Mouse (Mus musculus): ENCODE results near the gene Pkp4. TPM values are rescaled to one million over a fixed set of nuclear protein-coding genes. Genes with fewer than 3 reads are reported as not detected.

The Pkp4 gene
- polyA plus RNA-seq, 1 experiment: 19.7 TPM

DNA sequence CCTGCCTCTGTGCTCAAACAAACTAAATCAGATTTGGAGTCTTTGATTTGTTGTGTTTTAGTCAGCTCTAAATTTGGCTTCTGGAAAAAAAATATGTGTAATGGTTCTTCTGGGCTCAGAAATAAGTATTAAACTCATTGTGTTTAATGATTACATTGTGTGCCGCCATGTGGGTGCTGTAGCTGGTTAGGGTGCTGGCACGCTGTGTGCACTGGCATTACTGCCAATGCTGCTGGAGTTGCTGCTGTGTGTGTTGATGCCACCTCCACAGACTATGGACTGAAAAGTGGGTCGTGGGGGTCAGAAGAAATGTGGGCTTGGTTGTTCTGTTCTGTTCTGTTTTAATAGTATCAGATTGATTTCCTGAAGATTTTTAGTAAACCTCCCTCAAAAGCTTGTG, 92.8 kb downstream of the Pkp4 start:
- Histone ChIP-seq H3K4me1 (ENCODE audit: control insufficient read depth, insufficient read depth, insufficient read length, low read length) (peaks cover 5% of the 10 kb centered on the region), H3K27ac (replicated peaks; ENCODE audit: low read depth, low read length) (no peak overlapping the region), H3K4me3 (ENCODE audit: insufficient read depth, low read depth, low read length) (no peak overlapping the region)

DNA sequence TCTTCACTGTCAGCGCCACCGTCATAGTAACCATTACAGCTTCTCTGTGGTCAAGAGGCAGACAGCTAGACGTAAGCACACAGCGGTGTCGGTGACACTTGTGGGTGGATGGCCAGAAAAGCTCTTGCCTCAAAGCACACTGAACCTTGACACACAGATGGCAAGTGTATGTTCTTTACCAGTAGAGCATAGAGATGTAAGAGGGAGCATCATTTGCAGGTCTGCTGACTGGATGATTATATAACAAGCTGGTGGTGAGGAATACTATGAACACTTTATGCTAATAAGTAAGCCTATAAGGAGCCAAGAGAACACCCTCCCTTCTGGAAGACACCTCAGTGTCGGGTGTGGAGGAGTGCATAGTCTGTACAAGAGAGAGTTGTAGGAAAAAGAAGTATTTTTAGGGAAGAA, 98.2 kb downstream of the Pkp4 start:
- Histone ChIP-seq H3K4me1 (ENCODE audit: control insufficient read depth, insufficient read depth, insufficient read length, low read length) (peaks cover 8% of the 10 kb centered on the region), H3K27ac (replicated peaks; ENCODE audit: low read depth, low read length) (no peak overlapping the region), H3K4me3 (ENCODE audit: insufficient read depth, low read depth, low read length) (no peak overlapping the region)

DNA sequence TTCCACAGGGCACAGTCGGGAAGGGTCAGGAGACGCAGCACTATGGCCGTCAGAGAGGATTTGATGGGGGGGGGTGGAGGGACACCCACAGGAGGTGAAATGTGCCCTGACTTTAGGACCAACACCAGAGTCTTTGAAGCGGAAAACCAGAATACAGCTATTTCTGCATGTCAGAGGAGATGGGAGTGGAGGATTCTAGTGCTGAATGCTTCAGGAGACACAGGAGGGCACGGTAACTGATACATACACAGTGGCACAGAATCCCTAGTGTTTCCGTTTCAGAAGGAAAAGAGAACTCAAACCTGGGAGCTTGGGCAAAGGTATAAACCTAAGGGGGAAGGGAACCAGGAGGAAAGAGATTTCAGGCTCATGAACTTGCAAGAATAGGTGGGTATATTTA, 98.7 kb downstream of the Pkp4 start:
- H3K4me3 ChIP-seq (ENCODE audit: insufficient read depth, low read depth, low read length): no peak overlapping the region
- no peak overlapping the region for H3K27ac ChIP-seq (replicated peaks; ENCODE audit: low read depth, low read length)
- H3K4me1 ChIP-seq (ENCODE audit: control insufficient read depth, insufficient read depth, insufficient read length, low read length): peaks cover 6% of the 10 kb centered on the region

GRCm38 (mm10) chr2:59261203-59261602, 100.6 kb downstream of the Pkp4 start:
- Histone ChIP-seq H3K27ac (replicated peaks; ENCODE audit: low read depth, low read length) (peak overlapping the region; percentile 11; the same call in 1 of the 2 replicates), H3K4me3 (ENCODE audit: insufficient read depth, low read depth, low read length) (no peak overlapping the region), H3K4me1 (ENCODE audit: control insufficient read depth, insufficient read depth, insufficient read length, low read length) (peaks cover 3% of the 10 kb centered on the region; the same call in 1 of the 2 replicates)

DNA sequence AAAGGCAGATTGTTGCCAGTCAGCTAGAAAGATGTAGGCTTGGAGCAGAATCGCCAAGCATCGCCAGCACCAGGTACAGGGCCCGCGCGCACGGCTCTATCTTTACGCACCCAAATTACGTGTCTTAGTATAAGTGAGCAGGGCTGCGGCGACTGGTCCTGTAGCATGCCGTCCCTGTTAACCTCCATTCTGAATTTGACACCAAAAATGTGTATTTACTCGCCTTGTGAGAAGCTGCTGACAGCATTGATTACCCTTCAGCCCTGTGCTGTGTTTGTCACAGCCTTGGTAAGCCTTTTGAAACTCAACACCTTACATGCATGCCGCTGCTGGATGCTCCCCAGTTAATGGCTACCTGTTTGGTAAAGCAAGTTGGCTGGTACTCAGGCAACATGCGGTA, 105.8 kb downstream of the Pkp4 start:
- no peak overlapping the region for H3K27ac ChIP-seq (replicated peaks; ENCODE audit: low read depth, low read length)
- H3K4me3 ChIP-seq (ENCODE audit: insufficient read depth, low read depth, low read length): no peak overlapping the region
- H3K4me1 ChIP-seq (ENCODE audit: control insufficient read depth, insufficient read depth, insufficient read length, low read length): peaks cover 10% of the 10 kb centered on the region

- no peak overlapping the region for H3K27ac ChIP-seq (replicated peaks; ENCODE audit: low read depth, low read length)
- no peak overlapping the region for H3K4me3 ChIP-seq (ENCODE audit: insufficient read depth, low read depth, low read length)
- H3K4me1 ChIP-seq (ENCODE audit: control insufficient read depth, insufficient read depth, insufficient read length, low read length): peaks cover 27% of the 10 kb centered on the region
Measured at GRCm38 (mm10) chr2:59271835-59272234, 111.2 kb downstream of the Pkp4 start.

- Histone ChIP-seq H3K4me3 (ENCODE audit: insufficient read depth, low read depth, low read length) (no peak overlapping the region), H3K27ac (replicated peaks; ENCODE audit: low read depth, low read length) (no peak overlapping the region), H3K4me1 (ENCODE audit: control insufficient read depth, insufficient read depth, insufficient read length, low read length) (peaks cover 25% of the 10 kb centered on the region)
Measured at GRCm38 (mm10) chr2:59272713-59273112, 112.1 kb downstream of the Pkp4 start.

DNA sequence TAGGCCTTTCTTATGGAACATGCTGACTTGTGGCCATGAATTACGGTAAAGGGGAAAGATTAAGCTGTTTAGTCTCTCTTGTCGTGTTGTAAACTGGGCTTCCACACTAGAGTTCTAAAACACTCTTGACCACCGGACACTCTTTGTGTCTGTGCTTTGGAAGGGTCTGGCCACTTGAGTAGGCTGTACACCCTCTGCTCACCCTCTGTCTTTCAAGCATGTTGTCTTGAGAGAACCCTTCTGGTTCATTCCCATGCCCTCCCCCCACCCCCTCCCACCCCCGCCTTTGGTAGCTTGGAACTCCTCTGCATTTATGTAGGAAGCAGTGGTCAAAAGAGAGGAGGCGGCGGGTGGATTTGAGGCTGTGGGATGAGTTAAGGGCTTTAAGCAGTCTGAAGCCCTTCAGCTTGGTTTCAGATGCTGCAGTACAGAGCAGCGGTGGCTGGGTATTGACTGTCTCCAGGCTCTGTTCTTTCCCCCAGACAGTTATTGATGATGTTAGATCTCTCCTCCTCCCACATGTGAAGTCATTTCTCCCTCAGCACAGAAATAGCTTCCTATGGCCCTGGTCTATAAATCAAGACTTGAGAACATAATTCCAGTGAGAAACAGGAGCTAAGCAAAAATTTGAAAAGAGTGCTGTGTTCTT, 120.4 kb downstream of the Pkp4 start:
- Histone ChIP-seq H3K4me1 (ENCODE audit: control insufficient read depth, insufficient read depth, insufficient read length, low read length) (peaks cover 17% of the 10 kb centered on the region), H3K27ac (replicated peaks; ENCODE audit: low read depth, low read length) (no peak overlapping the region), H3K4me3 (ENCODE audit: insufficient read depth, low read depth, low read length) (no peak overlapping the region)

DNA sequence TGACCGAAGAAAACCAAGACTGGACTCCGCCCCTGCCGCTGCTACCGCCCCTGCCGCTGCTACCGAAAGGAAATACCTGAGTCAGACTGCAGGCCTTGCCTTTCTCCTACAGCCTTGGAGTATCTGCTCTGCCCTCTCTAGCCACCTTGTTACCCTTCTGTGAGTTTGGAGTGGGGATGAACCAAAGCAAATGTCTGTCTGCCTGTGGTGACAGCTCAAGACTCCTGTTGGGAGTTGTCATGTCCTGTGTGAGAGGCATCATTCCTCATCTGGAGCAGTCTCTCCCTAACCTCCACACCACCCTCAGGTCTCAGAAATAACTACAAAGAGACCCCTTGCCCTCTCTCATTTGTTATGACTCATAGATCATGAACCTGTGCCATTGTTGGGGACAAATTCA, 122.3 kb downstream of the Pkp4 start:
- Histone ChIP-seq H3K27ac (replicated peaks; ENCODE audit: low read depth, low read length) (no peak overlapping the region), H3K4me3 (ENCODE audit: insufficient read depth, low read depth, low read length) (no peak overlapping the region), H3K4me1 (ENCODE audit: control insufficient read depth, insufficient read depth, insufficient read length, low read length) (peaks cover 20% of the 10 kb centered on the region)

DNA sequence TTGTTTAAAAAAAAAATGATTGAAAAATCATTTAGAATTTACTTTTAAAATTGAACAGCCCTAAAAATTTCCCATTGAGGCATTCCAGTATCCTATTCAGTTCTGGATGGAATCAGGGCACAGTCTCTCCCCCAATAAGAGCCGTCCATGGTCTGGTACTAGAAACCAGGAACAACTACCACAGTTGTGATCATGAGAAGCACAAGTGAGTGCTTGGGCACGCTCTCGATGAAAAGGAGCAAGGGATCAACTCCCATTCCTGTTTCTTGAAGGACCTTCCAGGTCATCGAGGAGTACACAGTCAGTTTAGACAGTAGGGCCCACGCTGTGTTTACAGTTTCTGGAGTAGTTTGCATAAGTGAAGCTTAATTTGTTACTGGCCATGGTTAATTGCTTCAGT, 123.6 kb downstream of the Pkp4 start:
- H3K27ac ChIP-seq (replicated peaks; ENCODE audit: low read depth, low read length): no peak overlapping the region
- no peak overlapping the region for H3K4me3 ChIP-seq (ENCODE audit: insufficient read depth, low read depth, low read length)
- peaks cover 20% of the 10 kb centered on the region for H3K4me1 ChIP-seq (ENCODE audit: control insufficient read depth, insufficient read depth, insufficient read length, low read length)

DNA sequence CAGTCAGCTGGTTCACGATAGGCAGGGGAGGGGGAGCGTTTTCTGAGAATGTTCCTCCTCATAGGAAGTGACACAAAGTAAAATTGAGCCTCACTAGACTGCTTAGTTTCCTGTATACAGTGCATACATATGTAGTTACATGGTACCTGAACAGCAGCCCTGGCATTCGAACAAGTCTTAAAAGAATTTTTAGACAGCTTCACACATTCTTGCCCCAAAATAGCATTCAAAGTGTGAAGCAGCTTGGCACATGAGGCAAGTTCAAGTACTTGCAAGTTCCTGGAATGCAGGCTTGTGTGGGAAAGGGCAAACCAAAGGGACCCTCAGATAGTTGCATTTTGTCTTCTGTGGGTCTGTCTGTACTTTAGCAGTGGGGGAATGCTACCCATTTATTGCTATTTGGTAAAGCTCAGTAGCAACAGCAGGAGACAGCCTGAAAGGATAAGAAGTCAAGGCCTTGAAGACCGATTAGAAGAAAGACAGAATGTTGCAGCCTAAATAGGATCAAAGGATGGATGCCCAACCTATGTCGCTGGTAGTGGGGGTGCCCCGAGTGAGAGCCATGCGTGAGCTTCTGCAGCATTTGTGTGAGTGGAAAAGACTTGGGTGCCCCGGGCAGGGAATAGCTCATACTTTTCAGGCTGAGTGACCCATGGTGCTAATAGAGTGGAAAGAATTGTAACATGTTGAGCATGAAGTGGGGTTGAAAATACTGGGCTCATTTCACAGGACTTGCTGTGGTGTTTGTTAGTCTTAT, 124.3 kb downstream of the Pkp4 start:
- no peak overlapping the region for H3K4me3 ChIP-seq (ENCODE audit: insufficient read depth, low read depth, low read length)
- no peak overlapping the region for H3K27ac ChIP-seq (replicated peaks; ENCODE audit: low read depth, low read length)

DNA sequence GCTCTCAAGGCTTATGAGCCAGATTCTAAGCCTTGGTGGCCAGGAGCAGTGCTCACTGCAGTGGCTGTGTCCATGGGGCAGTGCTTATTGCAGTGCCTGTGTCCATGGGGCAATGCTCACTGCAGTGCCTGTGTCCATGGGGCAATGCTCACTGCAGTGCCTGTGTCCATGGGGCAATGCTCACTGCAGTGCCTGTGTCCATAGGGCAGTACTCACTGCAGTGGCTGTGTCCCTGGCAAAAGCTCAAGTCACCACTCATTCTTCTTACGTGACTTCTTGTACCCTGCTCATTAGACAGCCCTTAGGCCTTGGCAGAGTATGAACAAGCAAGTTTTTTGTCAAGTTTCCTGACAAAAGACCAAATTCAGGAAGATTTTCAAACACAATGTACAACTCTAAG, 124.9 kb downstream of the Pkp4 start:
- Histone ChIP-seq H3K4me3 (ENCODE audit: insufficient read depth, low read depth, low read length) (no peak overlapping the region), H3K4me1 (ENCODE audit: control insufficient read depth, insufficient read depth, insufficient read length, low read length) (peaks cover 20% of the 10 kb centered on the region), H3K27ac (replicated peaks; ENCODE audit: low read depth, low read length) (no peak overlapping the region)

More for the DNA sequence above, 124.3 kb downstream of the Pkp4 start:
- H3K4me1 ChIP-seq (ENCODE audit: control insufficient read depth, insufficient read depth, insufficient read length, low read length): peaks cover 20% of the 10 kb centered on the region

GRCm38 (mm10) chr2:59286247-59286646, 125.6 kb downstream of the Pkp4 start:
- no peak overlapping the region for H3K4me3 ChIP-seq (ENCODE audit: insufficient read depth, low read depth, low read length)
- H3K4me1 ChIP-seq (ENCODE audit: control insufficient read depth, insufficient read depth, insufficient read length, low read length): peaks cover 20% of the 10 kb centered on the region
- H3K27ac ChIP-seq (replicated peaks; ENCODE audit: low read depth, low read length): peak overlapping the region; percentile 4; the same call in 1 of the 2 replicates

DNA sequence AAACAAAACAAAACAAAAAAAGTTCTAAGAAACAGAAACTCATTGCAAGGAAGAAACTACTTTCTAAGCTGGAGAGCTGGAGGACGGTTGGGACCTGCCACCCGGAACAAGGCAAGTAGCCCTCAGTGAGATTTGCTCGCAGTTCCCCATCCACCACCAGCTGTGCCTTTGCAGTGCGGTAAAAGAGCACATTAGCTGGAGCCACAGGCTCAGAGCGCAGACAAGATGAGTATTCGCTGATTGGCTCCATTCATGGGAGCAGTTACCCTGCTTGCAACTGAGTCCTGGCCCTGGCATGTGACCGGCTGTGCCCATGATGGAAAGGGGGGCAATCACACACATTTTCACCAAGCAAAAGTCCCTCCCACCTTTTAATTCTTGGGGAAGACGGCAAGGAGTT, 127.0 kb downstream of the Pkp4 start:
- H3K4me1 ChIP-seq (ENCODE audit: control insufficient read depth, insufficient read depth, insufficient read length, low read length): peaks cover 17% of the 10 kb centered on the region
- H3K27ac ChIP-seq (replicated peaks; ENCODE audit: low read depth, low read length): no peak overlapping the region
- H3K4me3 ChIP-seq (ENCODE audit: insufficient read depth, low read depth, low read length): no peak overlapping the region

DNA sequence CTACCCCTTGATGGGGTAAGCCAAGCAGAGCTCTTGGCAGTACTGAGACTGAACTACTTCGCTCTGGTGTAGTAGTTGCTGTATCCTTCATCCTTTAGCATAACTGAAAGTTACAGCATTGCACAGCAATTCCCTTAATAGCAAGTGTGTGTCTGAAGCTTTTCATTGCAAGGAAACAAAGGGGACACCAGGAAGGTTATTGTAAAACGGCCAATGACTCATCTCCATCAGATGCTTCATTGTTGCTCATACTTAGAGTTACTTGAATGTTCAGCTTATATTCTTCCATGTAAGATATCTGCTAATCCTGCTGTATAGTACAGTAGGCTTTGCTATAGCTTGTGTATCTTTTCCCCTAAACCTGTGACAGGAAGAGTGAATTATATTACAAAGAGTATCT, 128.8 kb downstream of the Pkp4 start:
- Histone ChIP-seq H3K4me1 (ENCODE audit: control insufficient read depth, insufficient read depth, insufficient read length, low read length) (peaks cover 15% of the 10 kb centered on the region), H3K27ac (replicated peaks; ENCODE audit: low read depth, low read length) (no peak overlapping the region), H3K4me3 (ENCODE audit: insufficient read depth, low read depth, low read length) (no peak overlapping the region)

DNA sequence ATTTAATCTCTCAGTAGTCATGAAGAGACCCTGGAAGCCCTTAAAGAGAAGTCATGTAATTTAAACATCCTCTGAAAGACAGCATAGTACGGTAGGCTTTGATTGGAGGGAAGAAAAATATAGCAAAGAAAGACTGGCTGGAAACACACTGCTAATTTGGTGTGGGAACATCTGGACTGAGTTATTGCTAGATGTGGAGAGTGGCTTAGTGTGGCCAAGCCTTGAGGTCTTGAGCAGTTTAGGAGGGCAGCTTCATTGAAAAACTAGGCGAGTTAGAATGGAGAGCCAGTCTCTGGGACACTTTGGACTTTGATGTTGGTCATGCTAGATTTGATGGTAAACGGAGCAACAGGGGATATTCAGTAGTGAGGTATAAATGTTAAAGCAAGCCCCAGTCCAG, 129.7 kb downstream of the Pkp4 start:
- Histone ChIP-seq H3K4me3 (ENCODE audit: insufficient read depth, low read depth, low read length) (no peak overlapping the region), H3K27ac (replicated peaks; ENCODE audit: low read depth, low read length) (no peak overlapping the region), H3K4me1 (ENCODE audit: control insufficient read depth, insufficient read depth, insufficient read length, low read length) (peaks cover 7% of the 10 kb centered on the region; the same call in 1 of the 2 replicates)
